Mouse (Mus musculus) kidney, postnatal 0 days (tissue): ENCODE data around the gene Olfr328. TPM values are rescaled to one million over a fixed set of nuclear protein-coding genes. Genes with fewer than 3 reads are reported as not detected.
"Not testable (repeated sequence)": the region's sequence is repeated elsewhere in the genome, so short reads cannot be mapped to it uniquely, and the experiment has no call there.

Experiments used
- ATAC-seq: fragments of 200-750 bp; cut with Nextera tagmentation; replicated peaks from 2 replicates; pipeline ENCODE4 v1.8.0; 2017; ENCODE audit warnings: low read depth, moderate number of reproducible peaks, moderate TSS enrichment, moderate library complexity; ENCODE audit not compliant: low FRiP score
- DNase-seq: peaks from one replicate; pipeline ENCODE4 v3.0.0-alpha.2; 2016; ENCODE audit warnings: low spot score
- H3K27ac ChIP-seq: fragments of 300-500 bp; sonication (generic); 2 replicates; pipeline ENCODE4 v1.5.1; 2014; ENCODE audit warnings: mild to moderate bottlenecking
- H3K27me3 ChIP-seq: fragments of 300-500 bp; sonication (generic); 2 replicates; pipeline ENCODE4 v1.6.1; 2014; ENCODE audit warnings: low read length, mixed read lengths; ENCODE audit not compliant: insufficient read depth
- H3K36me3 ChIP-seq: fragments of 300-500 bp; sonication (generic); 2 replicates; pipeline ENCODE4 v1.6.1; 2014; ENCODE audit warnings: low read length, mixed read lengths; ENCODE audit not compliant: insufficient read depth
- H3K4me1 ChIP-seq: fragments of 300-500 bp; sonication (generic); replicated peaks from 2 replicates; pipeline ENCODE4 v1.6.1; 2014; ENCODE audit warnings: antibody characterized with exemption, low read length, mixed read lengths; ENCODE audit not compliant: insufficient read depth
- H3K4me2 ChIP-seq: fragments of 300-500 bp; sonication (generic); 2 replicates; pipeline ENCODE4 v1.6.1; 2014; ENCODE audit warnings: mild to moderate bottlenecking, low read length, moderate library complexity, mixed read lengths
- H3K4me3 ChIP-seq: fragments of 300-500 bp; sonication (generic); replicated peaks from 2 replicates; pipeline ENCODE4 v1.5.1; 2014; ENCODE audit warnings: low read depth, low read length
- H3K9ac ChIP-seq: fragments of 300-500 bp; sonication (generic); 2 replicates; pipeline ENCODE4 v1.6.1; 2014; ENCODE audit warnings: low read depth, low read length
- H3K9me3 ChIP-seq: fragments of 300-500 bp; sonication (generic); replicated peaks from 2 replicates; pipeline ENCODE4 v1.6.1; 2016; ENCODE audit warnings: low read length, inconsistent platforms, mixed read lengths
- WGBS: fragments of 180-500 bp; shearing (Covaris S2); extraction: QIAGEN DNeasy Blood & Tissue Kit; methylation state at CpG from one replicate; pipeline ENCODE4 v1.1.7; 2014; 5-methylcytosine and 5-hydroxymethylcytosine counted together
- polyA plus RNA-seq: library from polyadenylated mRNA; unstranded; fragments of >200 nt; fragmentation: Nextera tagmentation; extraction: Ambion mirVana; gene quantifications from 2 replicates; pipeline ENCODE4 v1.2.1, GENCODE M21; 2015

Olfr328 gene
- polyA plus RNA-seq, 1 experiment from 2014 or later, result not detected

DNA sequence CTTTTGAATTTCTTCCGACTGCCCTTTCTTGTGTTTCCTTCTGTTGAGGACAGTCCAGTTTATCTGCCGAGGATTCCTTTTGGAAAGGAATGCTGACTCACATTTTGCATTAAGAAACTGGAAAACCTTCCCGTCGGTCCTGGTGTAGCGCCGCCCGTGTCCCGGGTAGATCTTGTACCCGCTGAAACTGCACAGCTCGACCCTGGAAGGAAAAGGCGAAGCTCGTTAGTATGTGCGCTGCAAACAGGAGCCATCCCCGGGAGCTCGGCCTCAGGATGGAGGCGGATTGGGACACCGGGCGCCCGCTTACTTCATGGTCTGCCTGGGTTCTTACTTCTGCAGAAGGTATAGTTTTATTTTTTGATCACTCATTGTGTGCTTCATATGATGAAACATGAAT, 46.4 kb downstream of the Olfr328 start:
- not testable (repeated sequence) for H3K9me3 ChIP-seq, H3K4me2 ChIP-seq, H3K9ac ChIP-seq, DNase-seq, H3K27ac ChIP-seq, H3K4me3 ChIP-seq, ATAC-seq, H3K4me1 ChIP-seq, H3K27me3 ChIP-seq, H3K36me3 ChIP-seq
- 89% methylated on average over 19 of the region's 19 CpGs for WGBS

- not testable (repeated sequence) for H3K4me3 ChIP-seq, H3K4me1 ChIP-seq, H3K9me3 ChIP-seq, H3K36me3 ChIP-seq, ATAC-seq, H3K27me3 ChIP-seq, H3K9ac ChIP-seq, H3K4me2 ChIP-seq, H3K27ac ChIP-seq, DNase-seq
Observed at GRCm38 (mm10) chr11:58502472-58502871, 53.0 kb downstream of the Olfr328 start, which contains the start of gene Olfr331. Olfr331 (minus strand) TSS chr11:58502572.

Other genes with a start within 250 kb of the Olfr328 start
- 11.5 and 15.2 TPM in 2 replicates for gene Zfp692, start 248.6 kb downstream of the Olfr328 start, polyA plus RNA-seq
- 58.1 and 66.3 TPM in 2 replicates for gene Zfp672, start 225.3 kb downstream of the Olfr328 start, polyA plus RNA-seq
- gene Sh3bp5l, start 224.9 kb downstream of the Olfr328 start, polyA plus RNA-seq, result 28.3 and 31.9 TPM in 2 replicates
- gene Lypd8, start 176.6 kb downstream of the Olfr328 start, polyA plus RNA-seq, result 0.24 and 0.28 TPM in 2 replicates
- not detected in 2 replicates for gene 1810065E05Rik, start 134.5 kb downstream of the Olfr328 start, polyA plus RNA-seq
- gene Gm12253, start 123.1 kb downstream of the Olfr328 start, polyA plus RNA-seq, result not detected in 2 replicates
- not detected in 2 replicates for gene Lypd9, start 102.7 kb downstream of the Olfr328 start, polyA plus RNA-seq
- not detected in 2 replicates for gene Olfr30, start 93.4 kb downstream of the Olfr328 start, polyA plus RNA-seq
- gene Olfr332, start 63.1 kb downstream of the Olfr328 start, polyA plus RNA-seq, result 0.08 TPM in 1 of 2 replicates, not detected in the other
- gene Olfr331, start 53.1 kb downstream of the Olfr328 start, polyA plus RNA-seq, result not detected in 2 replicates
- gene Olfr330, start 20.8 kb downstream of the Olfr328 start, polyA plus RNA-seq, result not detected in 2 replicates
- not detected in 2 replicates for gene Olfr329-ps, start 9.2 kb downstream of the Olfr328 start, polyA plus RNA-seq
- not detected in 2 replicates for gene Olfr224, start 14.9 kb upstream of the Olfr328 start, polyA plus RNA-seq
- gene Olfr325, start 22.1 kb upstream of the Olfr328 start, polyA plus RNA-seq, result not detected in 2 replicates
- not detected in 2 replicates for gene Olfr324, start 39.5 kb upstream of the Olfr328 start, polyA plus RNA-seq
- not detected in 2 replicates for gene 2210407C18Rik, start 60.4 kb upstream of the Olfr328 start, polyA plus RNA-seq
- not detected in 2 replicates for gene Olfr323, start 74.9 kb upstream of the Olfr328 start, polyA plus RNA-seq
- 0.08 and 0.14 TPM in 2 replicates for gene Trim58, start 84.8 kb upstream of the Olfr328 start, polyA plus RNA-seq
- 0.05 and 0.09 TPM in 2 replicates for gene Olfr322, start 103.1 kb upstream of the Olfr328 start, polyA plus RNA-seq
- not detected in 2 replicates for gene Olfr320, start 125.5 kb upstream of the Olfr328 start, polyA plus RNA-seq
- not detected in 2 replicates for gene Olfr319, start 143.5 kb upstream of the Olfr328 start, polyA plus RNA-seq
- not detected in 2 replicates for gene Olfr318, start 168.4 kb upstream of the Olfr328 start, polyA plus RNA-seq
- gene Olfr317, start 183.6 kb upstream of the Olfr328 start, polyA plus RNA-seq, result not detected in 2 replicates
- not detected in 2 replicates for gene Olfr316, start 197.1 kb upstream of the Olfr328 start, polyA plus RNA-seq
- not detected in 2 replicates for gene Olfr315, start 217.6 kb upstream of the Olfr328 start, polyA plus RNA-seq
- not detected in 2 replicates for gene Olfr314, start 227.3 kb upstream of the Olfr328 start, polyA plus RNA-seq
- 0.31 and 0.37 TPM in 2 replicates for gene Fam183b, start 246.3 kb upstream of the Olfr328 start, polyA plus RNA-seq